In genomic region chr9:108490559-108491285, GRCm38 (mm10) we compare ENCODE assay signal across 8 mouse cellular contexts. TPM values are rescaled to one million over a fixed set of nuclear protein-coding genes. Genes with fewer than 3 reads are reported as not detected.
DNase-seq lines count a peak whose midpoint lies in the region; ATAC-seq and TF ChIP-seq lines count a peak whose summit lies in the region.

Usp19 (plus strand) TSS chr9:108490602.

- H3K36me3 ChIP-seq in C2C12 (ENCODE audit: control insufficient read depth, insufficient read depth) (peaks cover 56% of the 10 kb centered on the region), myocyte (ENCODE audit: control insufficient read depth, insufficient read depth) (peaks cover 28% of the 10 kb centered on the region)
- H3K36me3 ChIP-seq in erythroblast, embryonic 14.5 days (ENCODE audit: control insufficient read depth), result peaks cover 52% of the 10 kb centered on the region
- peaks cover 67% of the 10 kb centered on the region for H3K36me3 ChIP-seq in heart, embryonic 11.5 days (ENCODE audit: control insufficient read depth, insufficient read depth, low read length)
- peaks cover 76% of the 10 kb centered on the region for H3K36me3 ChIP-seq in kidney, embryonic 16.5 days (ENCODE audit: insufficient read depth, low read length)
- H3K36me3 ChIP-seq in liver, adult 2 months (ENCODE audit: control insufficient read depth, insufficient read depth, low read length), result peaks cover 16% of the 10 kb centered on the region
- H3K36me3 ChIP-seq in splenic B cell, adult 2 months (ENCODE audit: control insufficient read depth, insufficient read depth, low read length, poor library complexity, severe bottlenecking), result peaks cover 14% of the 10 kb centered on the region

- H3K9ac ChIP-seq in heart, embryonic 11.5 days (ENCODE audit: low read depth, low read length), result peak within 1 kb of the TSS; percentile 92
- H3K9ac ChIP-seq in kidney, embryonic 16.5 days (replicated peaks; ENCODE audit: low read length), result peak within 1 kb of the TSS; percentile 94
- peak within 1 kb of the TSS; percentile 85 for H3K9ac ChIP-seq in liver, adult 2 months (ENCODE audit: low read depth, low read length)

- H3ac ChIP-seq in C2C12 (ENCODE audit: control insufficient read depth, insufficient read length, low read depth) (peak within 1 kb of the TSS; percentile 90), myocyte (ENCODE audit: control insufficient read depth, insufficient read length) (peak within 1 kb of the TSS; percentile 95)

- peak within 1 kb of the TSS; percentile 99 for H3K27ac ChIP-seq in heart, embryonic 11.5 days (ENCODE audit: low read depth, low read length)
- H3K27ac ChIP-seq in kidney, embryonic 16.5 days (ENCODE audit: low read length), result peak within 1 kb of the TSS; percentile 98
- H3K27ac ChIP-seq in liver, adult 2 months (replicated peaks; ENCODE audit: insufficient read depth, low read depth, low read length), result peak within 1 kb of the TSS; percentile 72

- peak; percentile 87 for ATAC-seq in heart, embryonic 11.5 days (replicated peaks; ENCODE audit: insufficient number of reproducible peaks, low FRiP score, low TSS enrichment)
- ATAC-seq in kidney, embryonic 16.5 days (ENCODE audit: low FRiP score, low TSS enrichment), result peak; percentile 95

- H3K79me2 ChIP-seq in C2C12 (ENCODE audit: control insufficient read depth, insufficient read depth) (peaks cover 32% of the 10 kb centered on the region), myocyte (ENCODE audit: control insufficient read depth, insufficient read depth) (peaks cover 22% of the 10 kb centered on the region)
- H3K79me2 ChIP-seq in liver, adult 2 months (ENCODE audit: control insufficient read depth, insufficient read depth, low read length), result no peaks in the 10 kb centered on the region

- peak; percentile 99 for DNase-seq in brain, embryonic 14.5 days (ENCODE audit: low read depth)
- DNase-seq in liver, adult 2 months (ENCODE audit: extremely low read depth, low read depth, low spot score), result peak; percentile 95
- DNase-seq in splenic B cell, adult 2 months (ENCODE audit: low read depth, low spot score), result peak; percentile 97

- no peak for TF ChIP-seq CTCF in C2C12 (IDR thresholded peaks at IDR 0.05; ENCODE audit: control insufficient read depth, insufficient read depth, insufficient read length)
- no peak for TF ChIP-seq CTCF in brain, embryonic 14.5 days (IDR thresholded peaks at IDR 0.05; ENCODE audit: borderline replicate concordance, extremely low read depth, insufficient read depth, insufficient read length)
- TF ChIP-seq CTCF in liver, adult 2 months (IDR thresholded peaks at IDR 0.05; ENCODE audit: low read depth, low read length), result no peak

- no peaks in the 10 kb centered on the region for H3K27me3 ChIP-seq in C2C12 (ENCODE audit: control insufficient read depth, insufficient read depth, insufficient read length)
- H3K27me3 ChIP-seq in erythroblast, embryonic 14.5 days (ENCODE audit: control insufficient read depth), result no peaks in the 10 kb centered on the region
- H3K27me3 ChIP-seq in heart, embryonic 11.5 days (ENCODE audit: control insufficient read depth, insufficient read depth, low read length), result no peaks in the 10 kb centered on the region
- no peaks in the 10 kb centered on the region for H3K27me3 ChIP-seq in kidney, embryonic 16.5 days (ENCODE audit: insufficient read depth, low read length)
- no peaks in the 10 kb centered on the region for H3K27me3 ChIP-seq in liver, adult 2 months (ENCODE audit: control insufficient read depth, insufficient read depth, low read length)
- H3K27me3 ChIP-seq in myocyte (ENCODE audit: control insufficient read depth, insufficient read depth, insufficient read length), result no peaks in the 10 kb centered on the region
- H3K27me3 ChIP-seq in splenic B cell, adult 2 months (ENCODE audit: control insufficient read depth, insufficient read depth, low read length, poor library complexity, severe bottlenecking), result no peaks in the 10 kb centered on the region

- peaks cover 27% of the 10 kb centered on the region for H3K4me1 ChIP-seq in erythroblast, embryonic 14.5 days (ENCODE audit: control insufficient read depth)
- peaks cover 15% of the 10 kb centered on the region for H3K4me1 ChIP-seq in heart, embryonic 11.5 days (ENCODE audit: control insufficient read depth, insufficient read depth, low read length)
- peaks cover 21% of the 10 kb centered on the region for H3K4me1 ChIP-seq in kidney, embryonic 16.5 days (ENCODE audit: insufficient read depth, low read length)
- peaks cover 10% of the 10 kb centered on the region; the same call in 1 of the 2 replicates for H3K4me1 ChIP-seq in liver, adult 2 months (ENCODE audit: control insufficient read depth, insufficient read depth, low read length)

- H3K4me3 ChIP-seq in C2C12 (ENCODE audit: insufficient read depth, poor library complexity, severe bottlenecking) (peak within 1 kb of the TSS; percentile 89), myocyte (peak within 1 kb of the TSS; percentile 93)
- peak within 1 kb of the TSS; percentile 90 for H3K4me3 ChIP-seq in erythroblast, embryonic 14.5 days (replicated peaks)
- H3K4me3 ChIP-seq in heart, embryonic 11.5 days (ENCODE audit: low read depth, low read length), result peak within 1 kb of the TSS; percentile 90
- peak within 1 kb of the TSS; percentile 95 for H3K4me3 ChIP-seq in kidney, embryonic 16.5 days (ENCODE audit: low read length)
- peak within 1 kb of the TSS; percentile 82 for H3K4me3 ChIP-seq in liver, adult 2 months (ENCODE audit: insufficient read depth, low read depth, low read length)

- peak within 1 kb of the TSS; percentile 90 for H3K4me2 ChIP-seq in heart, embryonic 11.5 days
- H3K4me2 ChIP-seq in kidney, embryonic 16.5 days (replicated peaks; ENCODE audit: low read depth, low read length), result peak within 1 kb of the TSS; percentile 92
- peak within 1 kb of the TSS; percentile 78 for H3K4me2 ChIP-seq in myocyte (ENCODE audit: low read depth)

- TF ChIP-seq POLR2A in brain, embryonic 14.5 days (IDR thresholded peaks at IDR 0.05; ENCODE audit: borderline replicate concordance, extremely low read depth, insufficient read depth, insufficient read length, poor library complexity, severe bottlenecking), result peak; percentile 47
- 0 out of 2 replicates have a peak, but pooled peaks have one; percentile 22 for TF ChIP-seq POLR2A in liver, adult 2 months (IDR thresholded peaks at IDR 0.05; ENCODE audit: extremely low read depth, insufficient read depth, low read length)
- peak; percentile 81 for TF ChIP-seq POLR2A in myocyte (IDR thresholded peaks at IDR 0.05; ENCODE audit: insufficient read length, low read depth)

- no peaks in the 10 kb centered on the region for H3K9me3 ChIP-seq in erythroblast, embryonic 14.5 days (ENCODE audit: control insufficient read depth, low read length)
- H3K9me3 ChIP-seq in heart, embryonic 11.5 days (replicated peaks; ENCODE audit: control insufficient read depth, low read length), result no peaks in the 10 kb centered on the region
- H3K9me3 ChIP-seq in kidney, embryonic 16.5 days (ENCODE audit: low read length), result no peaks in the 10 kb centered on the region

- H3K79me3 ChIP-seq in C2C12 (ENCODE audit: low read depth), result peaks cover 17% of the 10 kb centered on the region

- under 1% methylated on average over 69 of the region's 69 CpGs for WGBS in heart, embryonic 11.5 days (ENCODE audit: insufficient replicate concordance)
- WGBS in kidney, embryonic 16.5 days, result 0% methylated on average over 68 of the region's 69 CpGs
- under 1% methylated on average over 69 of the region's 69 CpGs for WGBS in liver, adult 2 months

TF ChIP-seq in C2C12, 6 proteins besides CTCF, POLR2A, EP300 and RAD21:
- TF ChIP-seq MYOD1 (IDR thresholded peaks at IDR 0.05; ENCODE audit: control insufficient read depth, insufficient read length, low read depth) (no peak), MYOG (IDR thresholded peaks at IDR 0.05; ENCODE audit: control insufficient read depth, extremely low read depth, insufficient read length) (no peak), MAX (IDR thresholded peaks at IDR 0.05) (no peak), FOSL1 (IDR thresholded peaks at IDR 0.05; ENCODE audit: insufficient read depth, low read length, poor library complexity, severe bottlenecking) (no peak), USF1 (IDR thresholded peaks at IDR 0.05; ENCODE audit: low read depth) (no peak)
TF ChIP-seq in C2C12: peak in this region for 0.

TF ChIP-seq in myocyte, 11 proteins besides CTCF, POLR2A, EP300 and RAD21:
- TF ChIP-seq MYOG (IDR thresholded peaks at IDR 0.05; ENCODE audit: control insufficient read depth in 1 of 3, insufficient read depth in 1 of 3, insufficient read length in 2 of 3, low read depth in 2 of 3), result no peak
- no peak for TF ChIP-seq SRF (IDR thresholded peaks at IDR 0.05; ENCODE audit: control insufficient read depth, insufficient read length, low read depth)
- no peak for TF ChIP-seq TCF12 (IDR thresholded peaks at IDR 0.05; ENCODE audit: insufficient read depth, poor library complexity, severe bottlenecking)
- peak; percentile 85 for TF ChIP-seq POLR2AphosphoS2 (IDR thresholded peaks at IDR 0.05; ENCODE audit: insufficient read length, low read depth)
- no peak for TF ChIP-seq USF1 (IDR thresholded peaks at IDR 0.05; ENCODE audit: low read depth)
- no peak for TF ChIP-seq CEBPB (IDR thresholded peaks at IDR 0.05; ENCODE audit: insufficient read depth, poor library complexity, severe bottlenecking)
- TF ChIP-seq MAX (IDR thresholded peaks at IDR 0.05; ENCODE audit: low read depth), result no peak
- TF ChIP-seq E2F4 (IDR thresholded peaks at IDR 0.05; ENCODE audit: insufficient read depth), result no peak

RNA-seq across cellular contexts. Expression of gene Usp19, which starts in this region (rescaled TPM):
- 70.8 TPM for polyA plus RNA-seq in C2C12 (2012; fragmentation: generic; extraction: Trizol)
- 184 and 208 TPM in 2 replicates for polyA plus RNA-seq in brain, embryonic 14.5 days (2012; rRNA removed)
- 10.7 and 11.0 TPM in 2 replicates for polyA plus RNA-seq in erythroblast, embryonic 14.5 days (2012)
- polyA plus RNA-seq in heart, embryonic 11.5 days (2014; fragmentation: Nextera tagmentation; extraction: Ambion mirVana), result 48.9 and 57.4 TPM in 2 replicates
- polyA plus RNA-seq in kidney, embryonic 16.5 days (2015; fragmentation: Nextera tagmentation; extraction: Ambion mirVana), result 79.1 and 82.0 TPM in 2 replicates
- total RNA-seq in liver, adult 2 months (2014; rRNA removed), result 24.3 and 34.1 TPM in 2 replicates
- polyA plus RNA-seq in liver, adult 2 months (2012; rRNA removed), result 51.7 and 80.5 TPM in 2 replicates
- 86.6 TPM for polyA plus RNA-seq in myocyte (2012; fragmentation: generic; extraction: Trizol)

Comparison
In these comparisons a context has a peak if more than half of its experiments do, and no peak if none do; other contexts are left out.
1. Peak in every context shown above with its lines: DNase-seq, ATAC-seq, H3K4me3 ChIP-seq and H3K27ac ChIP-seq.
2. POLR2A ChIP-seq: peak in every context shown above with its lines; median percentile 81 in myocyte; 47 in brain, embryonic 14.5 days; 22 in liver, adult 2 months.